Mouse (Mus musculus) midbrain, embryonic 16.5 days (tissue): ENCODE measurements around the gene Rhbdl2. TPM values are rescaled to one million over a fixed set of nuclear protein-coding genes. Genes with fewer than 3 reads are reported as not detected.

Source experiments
- ATAC-seq: fragments of 200-750 bp; cut with Nextera tagmentation; 2 replicates; pipeline ENCODE4 v1.8.0; 2017; ENCODE audit warnings: moderate TSS enrichment
- H3K27ac ChIP-seq: fragments of 300-500 bp; sonication (generic); 2 replicates; pipeline ENCODE4 v1.5.1; 2014; ENCODE audit warnings: mild to moderate bottlenecking, low read length, mixed read lengths
- H3K27me3 ChIP-seq: fragments of 300-500 bp; sonication (generic); 2 replicates; pipeline ENCODE4 v1.6.1; 2014; ENCODE audit warnings: low read depth, low read length, mixed read lengths; ENCODE audit not compliant: control insufficient read depth, insufficient read depth
- H3K36me3 ChIP-seq: fragments of 300-500 bp; sonication (generic); 2 replicates; pipeline ENCODE4 v1.6.1; 2014; ENCODE audit warnings: mild to moderate bottlenecking, low read length, moderate library complexity, mixed read lengths; ENCODE audit not compliant: control insufficient read depth, insufficient read depth
- H3K4me1 ChIP-seq: fragments of 300-500 bp; sonication (generic); 2 replicates; pipeline ENCODE4 v1.6.1; 2014; ENCODE audit warnings: mild to moderate bottlenecking, low read length, mixed read lengths; ENCODE audit not compliant: control insufficient read depth, insufficient read depth
- H3K4me2 ChIP-seq: fragments of 300-500 bp; sonication (generic); 2 replicates; pipeline ENCODE4 v1.6.1; 2014; ENCODE audit warnings: mild to moderate bottlenecking, low read length, mixed read lengths
- H3K4me3 ChIP-seq: fragments of 300-500 bp; sonication (generic); 2 replicates; pipeline ENCODE4 v1.5.1; 2014; ENCODE audit warnings: low read depth, mild to moderate bottlenecking, low read length, moderate library complexity, mixed read lengths
- H3K9ac ChIP-seq: fragments of 300-500 bp; sonication (generic); 2 replicates; pipeline ENCODE4 v1.6.1; 2014; ENCODE audit warnings: low read depth, low read length, mixed read lengths
- H3K9me3 ChIP-seq: fragments of 300-500 bp; sonication (generic); replicated peaks from 2 replicates; pipeline ENCODE4 v1.6.1; 2014; ENCODE audit warnings: mild to moderate bottlenecking, low read length, mixed read lengths; ENCODE audit not compliant: control insufficient read depth, poor library complexity, severe bottlenecking
- WGBS: fragments of 180-500 bp; shearing (Covaris S2); extraction: QIAGEN DNeasy Blood & Tissue Kit; methylation state at CpG from one replicate; pipeline ENCODE4 v1.1.7; 2014; 5-methylcytosine and 5-hydroxymethylcytosine counted together
- polyA plus RNA-seq: library from polyadenylated mRNA; unstranded; fragments of >200 nt; fragmentation: Nextera tagmentation; extraction: Ambion mirVana; gene quantifications from 2 replicates; pipeline ENCODE4 v1.2.1, GENCODE M21; 2015

Gene Rhbdl2
- polyA plus RNA-seq, 1 experiment from 2014 or later = 1.4 TPM

DNA sequence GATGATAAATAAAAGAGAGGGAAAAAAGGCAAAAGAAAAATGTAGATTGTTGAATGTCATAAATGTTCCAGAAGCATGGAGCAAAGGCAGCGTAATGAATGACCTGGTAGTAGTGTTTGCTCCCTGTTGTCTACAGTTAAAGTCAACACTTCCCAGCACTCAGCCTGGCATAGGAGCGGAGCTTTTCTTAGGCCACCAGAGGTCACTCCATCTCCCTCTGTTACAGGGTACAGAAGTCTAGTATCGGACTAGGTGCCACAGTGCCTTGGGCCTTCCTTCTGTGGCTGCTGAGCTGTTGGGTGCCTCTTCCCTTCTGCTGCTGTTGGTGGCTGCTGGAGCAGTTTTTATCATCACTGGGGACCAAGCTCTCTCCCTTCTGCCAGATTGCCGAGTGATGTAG lies 29.4 kb upstream of the Rhbdl2 start:
- Histone ChIP-seq H3K27me3 (no peaks in the 10 kb centered on the region), H3K9me3 (no peaks in the 10 kb centered on the region), H3K4me3 (no peak overlapping the region), H3K9ac (no peak overlapping the region), H3K4me2 (no peak overlapping the region), H3K4me1 (no peaks in the 10 kb centered on the region), H3K36me3 (no peaks in the 10 kb centered on the region), H3K27ac (no peak overlapping the region)
- ATAC-seq = no peak
- WGBS = 62% methylated on average over 4 of the region's 4 CpGs

DNA sequence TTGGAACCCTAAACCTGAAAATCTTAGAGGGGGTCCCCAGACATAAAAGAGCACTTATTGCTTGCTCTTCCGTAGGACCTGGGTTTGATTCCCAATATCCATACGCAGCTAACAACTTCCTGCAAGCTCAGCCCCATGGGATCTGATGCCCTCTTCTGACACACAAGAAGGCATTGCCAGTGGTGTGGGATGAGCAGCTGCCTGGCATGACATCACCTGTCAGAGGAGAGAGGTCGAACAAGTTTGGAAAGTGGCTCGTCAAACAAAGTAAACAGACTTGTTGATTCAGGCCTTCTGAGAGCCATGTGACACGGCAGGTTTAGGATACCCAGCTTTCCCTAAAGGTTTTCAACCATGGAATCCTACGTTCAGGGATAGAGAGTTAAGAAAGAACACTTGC lies 22.6 kb upstream of the Rhbdl2 start:
- no peak overlapping the region for H3K4me2 ChIP-seq
- H3K4me3 ChIP-seq = no peak overlapping the region
- 83% methylated on average over 6 of the region's 6 CpGs for WGBS
- H3K27me3 ChIP-seq = no peaks in the 10 kb centered on the region
- no peaks in the 10 kb centered on the region for H3K4me1 ChIP-seq
- H3K9ac ChIP-seq = no peak overlapping the region
- H3K9me3 ChIP-seq = no peaks in the 10 kb centered on the region
- no peak overlapping the region for H3K27ac ChIP-seq
- H3K36me3 ChIP-seq = no peaks in the 10 kb centered on the region
- no peak for ATAC-seq

DNA sequence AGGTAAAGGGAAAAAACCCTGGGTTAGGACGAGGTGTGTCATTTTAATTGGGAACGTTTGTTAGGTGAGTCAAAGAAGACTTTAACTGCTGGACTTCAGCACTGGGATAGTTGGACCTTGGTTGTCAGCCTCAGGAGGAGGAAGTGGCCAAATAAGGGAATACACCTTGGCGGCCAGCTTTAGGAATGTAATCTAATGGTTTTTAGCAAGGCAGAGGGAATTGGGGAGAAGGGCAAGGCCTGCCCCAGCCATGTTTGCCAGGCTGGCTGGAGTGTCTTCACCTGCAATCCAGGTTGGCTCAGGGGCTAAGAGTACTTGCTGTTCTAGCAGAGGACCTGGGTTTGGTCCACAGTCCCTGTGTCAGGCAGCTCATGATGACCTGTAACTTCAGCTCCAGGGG lies 19.9 kb upstream of the Rhbdl2 start:
- Histone ChIP-seq H3K4me2 (no peak overlapping the region), H3K9ac (no peak overlapping the region), H3K27ac (no peak overlapping the region), H3K4me3 (no peak overlapping the region), H3K4me1 (no peaks in the 10 kb centered on the region), H3K9me3 (no peaks in the 10 kb centered on the region), H3K27me3 (no peaks in the 10 kb centered on the region), H3K36me3 (no peaks in the 10 kb centered on the region)
- no peak for ATAC-seq
- 66% methylated on average over 3 of the region's 3 CpGs for WGBS

DNA sequence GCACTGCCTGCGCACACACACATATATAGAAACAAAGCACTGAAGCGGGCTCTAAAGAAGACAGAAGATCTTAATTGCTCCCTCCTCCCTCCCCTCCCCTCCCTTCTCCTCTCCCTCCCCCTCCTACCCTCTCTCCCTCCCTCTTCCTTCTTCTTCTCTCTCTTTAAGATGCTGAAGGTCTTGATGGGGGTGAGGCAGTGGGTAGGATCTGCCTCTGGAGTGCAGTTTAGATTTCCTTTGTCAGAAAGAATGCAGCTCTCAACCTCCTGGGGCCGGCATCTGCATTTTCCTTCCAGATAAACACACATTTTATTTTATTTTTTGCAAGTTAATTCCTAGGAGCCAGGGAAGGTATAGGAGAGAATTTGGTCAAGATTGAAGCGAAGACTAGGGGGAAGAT lies 19.4 kb upstream of the Rhbdl2 start:
- Histone ChIP-seq H3K9ac (no peak overlapping the region), H3K4me2 (no peak overlapping the region), H3K4me3 (no peak overlapping the region), H3K4me1 (no peaks in the 10 kb centered on the region), H3K36me3 (no peaks in the 10 kb centered on the region), H3K27me3 (no peaks in the 10 kb centered on the region), H3K27ac (no peak overlapping the region), H3K9me3 (no peaks in the 10 kb centered on the region)
- WGBS = 76% methylated on average over 4 of the region's 4 CpGs
- no peak for ATAC-seq

DNA sequence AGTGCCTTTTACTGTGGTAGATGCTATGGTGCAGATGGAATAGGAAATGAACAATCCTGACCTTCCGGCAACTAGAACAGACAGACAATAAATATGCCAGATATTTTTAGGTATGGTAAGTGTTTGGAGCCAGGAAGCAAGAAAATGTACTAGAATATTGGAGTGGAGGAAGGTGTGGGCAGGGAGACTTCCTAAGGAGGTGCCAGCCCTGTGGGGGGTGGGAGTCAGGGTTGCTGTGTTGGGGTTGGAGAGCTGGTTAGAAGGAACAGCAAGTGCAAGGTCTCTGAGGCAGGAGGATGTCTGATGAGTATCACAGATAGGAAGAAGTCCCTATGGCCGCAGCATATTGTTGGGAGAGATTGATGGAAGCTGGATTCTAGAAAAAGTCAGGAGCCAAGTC lies 5.0 kb downstream of the Rhbdl2 start:
- Histone ChIP-seq H3K4me3 (no peak overlapping the region), H3K27me3 (no peaks in the 10 kb centered on the region), H3K9ac (no peak overlapping the region), H3K36me3 (no peaks in the 10 kb centered on the region), H3K27ac (no peak overlapping the region), H3K4me1 (no peaks in the 10 kb centered on the region), H3K9me3 (no peaks in the 10 kb centered on the region), H3K4me2 (no peak overlapping the region)
- ATAC-seq = no peak
- 87% methylated on average over 2 of the region's 2 CpGs for WGBS

DNA sequence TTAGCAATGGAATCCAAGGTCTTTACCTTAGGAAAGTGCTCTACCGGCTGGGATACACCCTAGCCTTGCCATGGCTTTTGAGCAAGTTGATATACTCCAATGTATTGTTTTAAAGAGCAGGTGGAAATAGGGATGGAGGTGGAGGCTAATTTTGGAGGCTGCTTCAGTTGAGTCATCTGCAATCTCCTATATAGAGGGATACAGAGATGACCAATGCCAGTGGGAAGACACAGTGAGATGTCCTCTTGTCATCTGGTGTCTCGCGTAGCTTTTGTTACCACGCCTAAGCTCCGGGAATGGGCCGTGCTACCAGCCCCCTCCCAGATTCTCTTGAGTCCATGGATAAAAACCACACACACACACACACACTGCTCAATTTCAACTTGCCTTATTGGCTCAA lies 5.5 kb downstream of the Rhbdl2 start:
- WGBS = 97% methylated on average over 6 of the region's 6 CpGs
- no peaks in the 10 kb centered on the region for H3K9me3 ChIP-seq
- no peaks in the 10 kb centered on the region for H3K27me3 ChIP-seq
- ATAC-seq = no peak
- H3K4me2 ChIP-seq = no peak overlapping the region
- H3K4me3 ChIP-seq = no peak overlapping the region
- no peak overlapping the region for H3K27ac ChIP-seq
- H3K36me3 ChIP-seq = no peaks in the 10 kb centered on the region
- no peaks in the 10 kb centered on the region for H3K4me1 ChIP-seq
- H3K9ac ChIP-seq = no peak overlapping the region

DNA sequence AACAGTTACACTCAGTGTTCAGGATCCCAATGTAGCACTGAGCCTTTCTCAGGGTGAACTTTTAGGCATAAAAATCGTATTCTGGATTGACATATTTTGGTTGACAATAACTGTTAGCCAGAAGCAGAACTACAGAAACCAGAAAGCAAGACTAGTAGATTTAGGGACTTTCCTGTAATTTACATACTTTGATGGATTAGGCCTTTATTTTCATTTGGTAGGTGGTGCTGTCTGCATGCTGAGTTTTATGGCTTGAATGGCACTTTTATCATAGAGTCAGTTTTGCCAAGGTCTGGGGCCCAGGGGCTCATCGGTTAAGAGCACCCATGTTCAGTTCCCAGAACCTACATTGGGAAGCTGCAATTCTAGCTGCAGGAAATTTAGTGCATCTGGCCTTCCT lies 7.4 kb downstream of the Rhbdl2 start:
- H3K4me3 ChIP-seq = no peak overlapping the region
- 79% methylated on average over 2 of the region's 2 CpGs for WGBS
- H3K27ac ChIP-seq = no peak overlapping the region
- no peaks in the 10 kb centered on the region for H3K27me3 ChIP-seq
- H3K9ac ChIP-seq = no peak overlapping the region
- no peak overlapping the region for H3K4me2 ChIP-seq
- H3K4me1 ChIP-seq = no peaks in the 10 kb centered on the region
- no peaks in the 10 kb centered on the region for H3K36me3 ChIP-seq
- ATAC-seq = no peak
- H3K9me3 ChIP-seq = no peaks in the 10 kb centered on the region

DNA sequence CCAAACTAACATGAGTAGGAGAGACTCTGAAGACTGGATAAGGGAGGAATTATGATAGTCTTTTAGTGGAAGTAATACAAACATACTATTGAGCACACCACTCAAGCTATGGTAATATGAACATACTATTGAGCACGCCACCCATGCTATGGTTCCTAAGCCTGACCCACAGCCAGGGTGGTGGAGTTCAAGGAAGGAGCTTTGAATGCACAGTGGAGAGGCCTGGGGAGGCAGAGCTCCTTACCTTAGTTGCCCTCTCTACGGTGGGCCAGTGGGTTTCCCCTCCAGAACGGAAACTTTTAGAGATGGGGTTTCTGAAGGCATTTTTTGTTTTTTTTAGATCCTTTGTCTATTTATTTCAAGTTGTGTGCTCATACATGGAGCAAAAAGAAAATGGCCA lies 9.7 kb downstream of the Rhbdl2 start:
- Histone ChIP-seq H3K27ac (no peak overlapping the region), H3K9me3 (no peaks in the 10 kb centered on the region), H3K4me2 (no peak overlapping the region), H3K9ac (no peak overlapping the region), H3K4me3 (no peak overlapping the region), H3K4me1 (no peaks in the 10 kb centered on the region), H3K36me3 (no peaks in the 10 kb centered on the region), H3K27me3 (no peaks in the 10 kb centered on the region)
- WGBS = 68% methylated on average over 3 of the region's 3 CpGs
- no peak for ATAC-seq

DNA sequence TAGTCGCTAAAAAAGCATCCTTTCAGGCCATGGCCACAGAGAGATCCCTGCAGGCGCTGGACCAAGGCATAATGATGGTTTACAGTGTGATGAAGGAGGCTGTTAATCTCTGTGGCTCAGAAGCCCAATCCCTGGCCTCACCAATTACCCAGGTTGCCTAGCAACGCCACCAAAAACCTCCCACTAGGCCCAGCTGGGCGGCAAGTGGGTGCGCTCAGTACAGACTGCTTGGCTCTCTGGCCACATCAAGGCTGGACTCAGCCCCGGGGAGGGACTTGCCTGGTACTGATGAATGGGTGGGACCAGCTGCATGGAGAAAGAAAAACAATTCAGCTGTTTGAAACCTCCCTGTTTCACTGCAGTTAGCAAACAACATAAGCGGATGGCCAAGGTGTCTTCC lies 10.2 kb downstream of the Rhbdl2 start:
- ATAC-seq = 0 out of 2 replicates have a peak, but pooled peaks have one; percentile 42
- H3K36me3 ChIP-seq = no peaks in the 10 kb centered on the region
- no peak overlapping the region for H3K4me2 ChIP-seq
- 25% methylated on average over 7 of the region's 7 CpGs for WGBS
- H3K27ac ChIP-seq = peak overlapping the region; percentile 34; the same call in 1 of the 2 replicates
- H3K9ac ChIP-seq = no peak overlapping the region
- H3K4me1 ChIP-seq = no peaks in the 10 kb centered on the region
- H3K4me3 ChIP-seq = no peak overlapping the region
- no peaks in the 10 kb centered on the region for H3K27me3 ChIP-seq
- no peaks in the 10 kb centered on the region for H3K9me3 ChIP-seq

DNA sequence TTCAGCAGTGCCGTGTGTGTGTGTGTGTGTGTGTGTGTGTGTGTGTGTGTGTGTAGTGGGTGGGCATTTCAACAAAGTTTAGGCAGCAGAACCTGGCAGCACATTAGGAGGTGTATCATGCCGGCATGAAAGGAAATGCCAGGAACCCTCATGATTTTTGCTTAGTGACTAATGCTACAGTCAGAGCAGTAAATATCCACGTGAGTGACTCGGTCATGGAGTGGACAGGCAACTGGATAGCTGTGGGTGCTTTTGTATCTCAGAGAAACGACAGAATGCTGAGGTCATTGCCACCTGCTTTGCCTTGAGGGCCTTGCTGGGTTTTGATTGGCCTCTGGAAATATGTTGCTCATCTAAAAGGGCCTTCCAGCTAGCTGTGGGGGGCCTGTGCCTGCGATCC lies 16.0 kb downstream of the Rhbdl2 start:
- no peak overlapping the region for H3K27ac ChIP-seq
- H3K36me3 ChIP-seq = no peaks in the 10 kb centered on the region
- H3K9me3 ChIP-seq = no peaks in the 10 kb centered on the region
- H3K4me2 ChIP-seq = no peak overlapping the region
- ATAC-seq = no peak
- H3K9ac ChIP-seq = no peak overlapping the region
- no peaks in the 10 kb centered on the region for H3K4me1 ChIP-seq
- 73% methylated on average over 6 of the region's 6 CpGs for WGBS
- no peak overlapping the region for H3K4me3 ChIP-seq
- H3K27me3 ChIP-seq = no peaks in the 10 kb centered on the region
